Mouse (Mus musculus): Measurements from ENCODE around the gene Chtf18. TPM values are rescaled to one million over a fixed set of nuclear protein-coding genes. Genes with fewer than 3 reads are reported as not detected.

The Chtf18 gene
- total and polyA plus RNA-seq, 3 experiments = 35.5 to 71.1 TPM; not detected in 1

DNA sequence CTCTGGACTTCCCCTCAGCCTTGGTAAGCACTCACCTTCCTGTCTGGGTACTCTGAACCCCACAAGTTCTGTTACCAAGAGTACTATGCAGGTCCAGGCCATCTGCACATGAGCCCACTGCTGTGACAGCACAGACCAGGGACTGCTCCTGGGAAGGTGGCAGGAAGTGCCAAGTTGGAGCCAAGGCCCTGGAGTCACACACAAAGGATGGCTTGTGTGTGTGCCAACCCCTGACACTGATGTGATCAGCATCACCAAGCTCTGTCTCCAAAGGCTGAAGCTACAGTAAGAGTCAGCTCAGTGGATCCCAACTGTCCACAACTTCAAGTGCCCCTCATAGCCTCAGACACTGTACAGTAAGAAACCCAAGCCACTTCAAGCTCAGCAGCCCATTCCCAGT is 54.2 kb downstream of the Chtf18 start:
- no peaks in the 10 kb centered on the region for H3K4me1 ChIP-seq (ENCODE audit: control insufficient read depth in 1 of 2, insufficient read depth in 2 of 2, low read length in 2 of 2)
- H3K79me2 ChIP-seq (ENCODE audit: control insufficient read depth, insufficient read depth, low read length, poor library complexity) = no peaks in the 10 kb centered on the region
- no peak overlapping the region for H3K27ac ChIP-seq (ENCODE audit: control insufficient read depth, low read depth, low read length)
- H3K9ac ChIP-seq (ENCODE audit: control insufficient read depth, low read depth, low read length, poor library complexity, severe bottlenecking) = no peak overlapping the region
- no peak for DNase-seq (ENCODE audit: low read depth, low spot score)
- H3K9me3 ChIP-seq (replicated peaks; ENCODE audit: insufficient read depth, low read length) = no peaks in the 10 kb centered on the region
- H3K36me3 ChIP-seq (ENCODE audit: control insufficient read depth in 1 of 2, insufficient read depth in 2 of 2, low read length in 2 of 2) = no peaks in the 10 kb centered on the region
- TF ChIP-seq BHLHE40 (IDR thresholded peaks at IDR 0.05; ENCODE audit: borderline replicate concordance, low read depth, low read length) (no peak), MAZ (IDR thresholded peaks at IDR 0.05; ENCODE audit: low read depth, low read length) (no peak), MXI1 (IDR thresholded peaks at IDR 0.05; ENCODE audit: low read depth, low read length) (no peak), POLR2AphosphoS2 (IDR thresholded peaks at IDR 0.05; ENCODE audit: low read length) (no peak), SMC3 (IDR thresholded peaks at IDR 0.05; ENCODE audit: low read depth, low read length) (no peak), MEF2A (IDR thresholded peaks at IDR 0.05; ENCODE audit: extremely low read depth, insufficient replicate concordance, low read depth, low read length, poor library complexity, severe bottlenecking) (no peak), SIN3A (IDR thresholded peaks at IDR 0.05; ENCODE audit: low read length) (no peak), ETS1 (IDR thresholded peaks at IDR 0.05; ENCODE audit: low read depth, low read length) (no peak)
- H3K4me3 ChIP-seq (ENCODE audit: control insufficient read depth in 1 of 2, insufficient read depth in 1 of 2, low read depth in 2 of 2, low read length in 2 of 2) = no peak overlapping the region
- H3K27me3 ChIP-seq (ENCODE audit: control insufficient read depth in 1 of 2, insufficient read depth in 2 of 2, low read length in 2 of 2) = peaks cover 0 to 2% of the 10 kb centered on the region in 2 experiments; a peak in 1 of 4 replicates

Other genes with a start within 250 kb of the Chtf18 start
- not detected in 2 replicates for gene Sstr5, start 230.1 kb downstream of the Chtf18 start, total RNA-seq (2012; rRNA removed)
- gene Sstr5, start 230.1 kb downstream of the Chtf18 start, polyA plus RNA-seq (2012; ENCODE audit: insufficient read depth in 1 of 2, insufficient read length in 2 of 2, low read depth in 1 of 2, low replicate concordance in 2 of 2, missing spikeins in 1 of 2) = not detected
- gene Sox8, start 156.7 kb downstream of the Chtf18 start, total RNA-seq (2012; rRNA removed) = not detected in 2 replicates
- not detected for gene Sox8, start 156.7 kb downstream of the Chtf18 start, polyA plus RNA-seq (2012; ENCODE audit: insufficient read depth in 1 of 2, insufficient read length in 2 of 2, low read depth in 1 of 2, low replicate concordance in 2 of 2, missing spikeins in 1 of 2)
- 14.0 and 16.0 TPM in 2 replicates for gene Lmf1, start 148.3 kb downstream of the Chtf18 start, total RNA-seq (2012; rRNA removed)
- gene Lmf1, start 148.3 kb downstream of the Chtf18 start, polyA plus RNA-seq (2012; ENCODE audit: insufficient read depth in 1 of 2, insufficient read length in 2 of 2, low read depth in 1 of 2, low replicate concordance in 2 of 2, missing spikeins in 1 of 2) = 10 to 100 TPM in 1 of 2 experiments, not detected in 1; 30.5 TPM
- gene Gng13, start 10.2 kb downstream of the Chtf18 start, total RNA-seq (2012; rRNA removed) = 3.1 and 3.9 TPM in 2 replicates
- under 1 TPM in 1 of 2 experiments, not detected in 1; 0.13 TPM for gene Gng13, start 10.2 kb downstream of the Chtf18 start, polyA plus RNA-seq (2012; ENCODE audit: insufficient read depth in 1 of 2, insufficient read length in 2 of 2, low read depth in 1 of 2, low replicate concordance in 2 of 2, missing spikeins in 1 of 2)
- 7.3 and 8.2 TPM in 2 replicates for gene Rpusd1, start 251 bp upstream of the Chtf18 start, total RNA-seq (2012; rRNA removed)
- 10 to 100 TPM in 1 of 2 experiments, not detected in 1; 23.9 TPM for gene Rpusd1, start 251 bp upstream of the Chtf18 start, polyA plus RNA-seq (2012; ENCODE audit: insufficient read depth in 1 of 2, insufficient read length in 2 of 2, low read depth in 1 of 2, low replicate concordance in 2 of 2, missing spikeins in 1 of 2)
- gene Mslnl, start 8.6 kb upstream of the Chtf18 start, total RNA-seq (2012; rRNA removed) = 0.08 TPM in 1 of 2 replicates, not detected in the other
- gene Mslnl, start 8.6 kb upstream of the Chtf18 start, polyA plus RNA-seq (2012; ENCODE audit: insufficient read depth in 1 of 2, insufficient read length in 2 of 2, low read depth in 1 of 2, low replicate concordance in 2 of 2, missing spikeins in 1 of 2) = under 1 TPM in 1 of 2 experiments, not detected in 1; 0.08 TPM
- gene Msln, start 27.0 kb upstream of the Chtf18 start, total RNA-seq (2012; rRNA removed) = not detected in 2 replicates
- gene Msln, start 27.0 kb upstream of the Chtf18 start, polyA plus RNA-seq (2012; ENCODE audit: insufficient read depth in 1 of 2, insufficient read length in 2 of 2, low read depth in 1 of 2, low replicate concordance in 2 of 2, missing spikeins in 1 of 2) = not detected
- gene Narfl, start 46.4 kb upstream of the Chtf18 start, total RNA-seq (2012; rRNA removed) = 26.9 and 34.3 TPM in 2 replicates
- 10 to 100 TPM in 1 of 2 experiments, not detected in 1; 30.6 TPM for gene Narfl, start 46.4 kb upstream of the Chtf18 start, polyA plus RNA-seq (2012; ENCODE audit: insufficient read depth in 1 of 2, insufficient read length in 2 of 2, low read depth in 1 of 2, low replicate concordance in 2 of 2, missing spikeins in 1 of 2)
- gene Haghl, start 58.3 kb upstream of the Chtf18 start, total RNA-seq (2012; rRNA removed) = 10.7 and 12.6 TPM in 2 replicates
- 10 to 100 TPM in 1 of 2 experiments, not detected in 1; 13.2 TPM for gene Haghl, start 58.3 kb upstream of the Chtf18 start, polyA plus RNA-seq (2012; ENCODE audit: insufficient read depth in 1 of 2, insufficient read length in 2 of 2, low read depth in 1 of 2, low replicate concordance in 2 of 2, missing spikeins in 1 of 2)
- gene Ccdc78, start 59.2 kb upstream of the Chtf18 start, total RNA-seq (2012; rRNA removed) = 0.08 TPM in 1 of 2 replicates, not detected in the other
- under 1 TPM in 1 of 2 experiments, not detected in 1; 0.85 TPM for gene Ccdc78, start 59.2 kb upstream of the Chtf18 start, polyA plus RNA-seq (2012; ENCODE audit: insufficient read depth in 1 of 2, insufficient read length in 2 of 2, low read depth in 1 of 2, low replicate concordance in 2 of 2, missing spikeins in 1 of 2)
- gene Fam173a, start 65.5 kb upstream of the Chtf18 start, total RNA-seq (2012; rRNA removed) = 35.3 and 39.0 TPM in 2 replicates
- 10 to 100 TPM in 1 of 2 experiments, not detected in 1; 36.6 TPM for gene Fam173a, start 65.5 kb upstream of the Chtf18 start, polyA plus RNA-seq (2012; ENCODE audit: insufficient read depth in 1 of 2, insufficient read length in 2 of 2, low read depth in 1 of 2, low replicate concordance in 2 of 2, missing spikeins in 1 of 2)
- gene AC134908.4, start 68.2 kb upstream of the Chtf18 start, total RNA-seq (2012; rRNA removed) = 0.92 TPM in 1 of 2 replicates, not detected in the other
- gene AC134908.4, start 68.2 kb upstream of the Chtf18 start, polyA plus RNA-seq (2012; ENCODE audit: insufficient read depth in 1 of 2, insufficient read length in 2 of 2, low read depth in 1 of 2, low replicate concordance in 2 of 2, missing spikeins in 1 of 2) = not detected
- gene Metrn, start 69.7 kb upstream of the Chtf18 start, total RNA-seq (2012; rRNA removed) = 95.7 and 104 TPM in 2 replicates
- gene Metrn, start 69.7 kb upstream of the Chtf18 start, polyA plus RNA-seq (2012; ENCODE audit: insufficient read depth in 1 of 2, insufficient read length in 2 of 2, low read depth in 1 of 2, low replicate concordance in 2 of 2, missing spikeins in 1 of 2) = 100 to 1,000 TPM in 1 of 2 experiments, not detected in 1; 116 TPM
- gene Fbxl16, start 81.7 kb upstream of the Chtf18 start, total RNA-seq (2012; rRNA removed) = not detected in 2 replicates
- gene Fbxl16, start 81.7 kb upstream of the Chtf18 start, polyA plus RNA-seq (2012; ENCODE audit: insufficient read depth in 1 of 2, insufficient read length in 2 of 2, low read depth in 1 of 2, low replicate concordance in 2 of 2, missing spikeins in 1 of 2) = under 1 TPM in 1 of 2 experiments, not detected in 1; 0.11 TPM
- 29.4 and 38.8 TPM in 2 replicates for gene Wdr24, start 96.2 kb upstream of the Chtf18 start, total RNA-seq (2012; rRNA removed)
- 10 to 100 TPM in 1 of 2 experiments, not detected in 1; 35.0 TPM for gene Wdr24, start 96.2 kb upstream of the Chtf18 start, polyA plus RNA-seq (2012; ENCODE audit: insufficient read depth in 1 of 2, insufficient read length in 2 of 2, low read depth in 1 of 2, low replicate concordance in 2 of 2, missing spikeins in 1 of 2)
- gene Jmjd8, start 101.4 kb upstream of the Chtf18 start, total RNA-seq (2012; rRNA removed) = 12.9 and 13.1 TPM in 2 replicates
- gene Jmjd8, start 101.4 kb upstream of the Chtf18 start, polyA plus RNA-seq (2012; ENCODE audit: insufficient read depth in 1 of 2, insufficient read length in 2 of 2, low read depth in 1 of 2, low replicate concordance in 2 of 2, missing spikeins in 1 of 2) = 10 to 100 TPM in 1 of 2 experiments, not detected in 1; 23.9 TPM
- gene Stub1, start 106.0 kb upstream of the Chtf18 start, total RNA-seq (2012; rRNA removed) = 74.0 and 75.0 TPM in 2 replicates
- 10 to 100 TPM in 1 of 2 experiments, not detected in 1; 99.7 TPM for gene Stub1, start 106.0 kb upstream of the Chtf18 start, polyA plus RNA-seq (2012; ENCODE audit: insufficient read depth in 1 of 2, insufficient read length in 2 of 2, low read depth in 1 of 2, low replicate concordance in 2 of 2, missing spikeins in 1 of 2)
- gene Rhbdl1, start 109.9 kb upstream of the Chtf18 start, total RNA-seq (2012; rRNA removed) = 1.4 TPM in 2 replicates
- 1 to 10 TPM in 1 of 2 experiments, not detected in 1; 4.0 TPM for gene Rhbdl1, start 109.9 kb upstream of the Chtf18 start, polyA plus RNA-seq (2012; ENCODE audit: insufficient read depth in 1 of 2, insufficient read length in 2 of 2, low read depth in 1 of 2, low replicate concordance in 2 of 2, missing spikeins in 1 of 2)
- 2.8 and 4.9 TPM in 2 replicates for gene Gm20683, start 114.3 kb upstream of the Chtf18 start, total RNA-seq (2012; rRNA removed)
- gene Gm20683, start 114.3 kb upstream of the Chtf18 start, polyA plus RNA-seq (2012; ENCODE audit: insufficient read depth in 1 of 2, insufficient read length in 2 of 2, low read depth in 1 of 2, low replicate concordance in 2 of 2, missing spikeins in 1 of 2) = 1 to 10 TPM in 1 of 2 experiments, not detected in 1; 6.8 TPM
- gene Rhot2, start 117.4 kb upstream of the Chtf18 start, total RNA-seq (2012; rRNA removed) = 24.9 and 29.1 TPM in 2 replicates
- 10 to 100 TPM in 1 of 2 experiments, not detected in 1; 54.5 TPM for gene Rhot2, start 117.4 kb upstream of the Chtf18 start, polyA plus RNA-seq (2012; ENCODE audit: insufficient read depth in 1 of 2, insufficient read length in 2 of 2, low read depth in 1 of 2, low replicate concordance in 2 of 2, missing spikeins in 1 of 2)
- 22.5 and 23.7 TPM in 2 replicates for gene Wdr90, start 134.1 kb upstream of the Chtf18 start, total RNA-seq (2012; rRNA removed)
- 10 to 100 TPM in 1 of 2 experiments, not detected in 1; 44.5 TPM for gene Wdr90, start 134.1 kb upstream of the Chtf18 start, polyA plus RNA-seq (2012; ENCODE audit: insufficient read depth in 1 of 2, insufficient read length in 2 of 2, low read depth in 1 of 2, low replicate concordance in 2 of 2, missing spikeins in 1 of 2)
- gene Mcrip2, start 141.3 kb upstream of the Chtf18 start, total RNA-seq (2012; rRNA removed) = 73.9 and 88.9 TPM in 2 replicates
- 100 to 1,000 TPM; 107 to 281 TPM for gene Mcrip2, start 141.3 kb upstream of the Chtf18 start, polyA plus RNA-seq (2012; ENCODE audit: insufficient read depth in 1 of 2, insufficient read length in 2 of 2, low read depth in 1 of 2, low replicate concordance in 2 of 2, missing spikeins in 1 of 2)
- gene Mettl26, start 147.7 kb upstream of the Chtf18 start, total RNA-seq (2012; rRNA removed) = 31.7 and 33.6 TPM in 2 replicates
- 10 to 100 TPM in 1 of 2 experiments, not detected in 1; 50.6 TPM for gene Mettl26, start 147.7 kb upstream of the Chtf18 start, polyA plus RNA-seq (2012; ENCODE audit: insufficient read depth in 1 of 2, insufficient read length in 2 of 2, low read depth in 1 of 2, low replicate concordance in 2 of 2, missing spikeins in 1 of 2)
- gene Wfikkn1, start 153.4 kb upstream of the Chtf18 start, total RNA-seq (2012; rRNA removed) = 0.13 and 0.19 TPM in 2 replicates
- under 1 TPM in 1 of 2 experiments, not detected in 1; 0.53 TPM for gene Wfikkn1, start 153.4 kb upstream of the Chtf18 start, polyA plus RNA-seq (2012; ENCODE audit: insufficient read depth in 1 of 2, insufficient read length in 2 of 2, low read depth in 1 of 2, low replicate concordance in 2 of 2, missing spikeins in 1 of 2)
- gene Rab40c, start 192.3 kb upstream of the Chtf18 start, total RNA-seq (2012; rRNA removed) = 3.7 and 4.8 TPM in 2 replicates
- 10 to 100 TPM in 1 of 2 experiments, not detected in 1; 23.2 TPM for gene Rab40c, start 192.3 kb upstream of the Chtf18 start, polyA plus RNA-seq (2012; ENCODE audit: insufficient read depth in 1 of 2, insufficient read length in 2 of 2, low read depth in 1 of 2, low replicate concordance in 2 of 2, missing spikeins in 1 of 2)
- gene Pigq, start 217.5 kb upstream of the Chtf18 start, total RNA-seq (2012; rRNA removed) = 50.7 and 67.8 TPM in 2 replicates
- gene Pigq, start 217.5 kb upstream of the Chtf18 start, polyA plus RNA-seq (2012; ENCODE audit: insufficient read depth in 1 of 2, insufficient read length in 2 of 2, low read depth in 1 of 2, low replicate concordance in 2 of 2, missing spikeins in 1 of 2) = 100 to 1,000 TPM; 193 to 825 TPM
- gene Nhlrc4, start 217.5 kb upstream of the Chtf18 start, total RNA-seq (2012; rRNA removed) = 0.16 and 0.23 TPM in 2 replicates
- gene Nhlrc4, start 217.5 kb upstream of the Chtf18 start, polyA plus RNA-seq (2012; ENCODE audit: insufficient read depth in 1 of 2, insufficient read length in 2 of 2, low read depth in 1 of 2, low replicate concordance in 2 of 2, missing spikeins in 1 of 2) = under 1 TPM in 1 of 2 experiments, not detected in 1; 0.19 TPM
- not detected in 2 replicates for gene A930017K11Rik, start 225.1 kb upstream of the Chtf18 start, total RNA-seq (2012; rRNA removed)
- gene A930017K11Rik, start 225.1 kb upstream of the Chtf18 start, polyA plus RNA-seq (2012; ENCODE audit: insufficient read depth in 1 of 2, insufficient read length in 2 of 2, low read depth in 1 of 2, low replicate concordance in 2 of 2, missing spikeins in 1 of 2) = not detected